Mouse (Mus musculus) heart, embryonic 15.5 days (tissue): Measurements from ENCODE around the gene 4930415L06Rik. TPM values are rescaled to one million over a fixed set of nuclear protein-coding genes. Genes with fewer than 3 reads are reported as not detected.

Experiments
- ATAC-seq: fragments of 200-750 bp; cut with Nextera tagmentation; replicated peaks from 2 replicates; pipeline ENCODE4 v1.8.0; 2017; ENCODE audit warnings: low read depth, moderate TSS enrichment; ENCODE audit not compliant: insufficient number of reproducible peaks, insufficient read depth, low FRiP score
- H3K27ac ChIP-seq: fragments of 300-500 bp; sonication (generic); 2 replicates; pipeline ENCODE4 v1.5.1; 2015; ENCODE audit warnings: mild to moderate bottlenecking, inconsistent platforms
- H3K27me3 ChIP-seq: fragments of 300-500 bp; sonication (generic); 2 replicates; pipeline ENCODE4 v1.6.1; 2015; ENCODE audit warnings: inconsistent platforms
- H3K36me3 ChIP-seq: fragments of 300-500 bp; sonication (generic); 2 replicates; pipeline ENCODE4 v1.6.1; 2015; ENCODE audit warnings: mild to moderate bottlenecking, inconsistent platforms
- H3K4me1 ChIP-seq: fragments of 300-500 bp; sonication (generic); replicated peaks from 2 replicates; pipeline ENCODE4 v1.6.1; 2015; ENCODE audit warnings: inconsistent platforms
- H3K4me2 ChIP-seq: fragments of 300-500 bp; sonication (generic); 2 replicates; pipeline ENCODE4 v1.6.1; 2015; ENCODE audit warnings: inconsistent platforms, mild to moderate bottlenecking, moderate library complexity
- H3K4me3 ChIP-seq: fragments of 300-500 bp; sonication (generic); 2 replicates; pipeline ENCODE4 v1.5.1; 2015; ENCODE audit warnings: mild to moderate bottlenecking, inconsistent platforms
- H3K9ac ChIP-seq: fragments of 300-500 bp; sonication (generic); 2 replicates; pipeline ENCODE4 v1.6.1; 2015; ENCODE audit warnings: mild to moderate bottlenecking, inconsistent platforms
- H3K9me3 ChIP-seq: fragments of 300-500 bp; sonication (generic); replicated peaks from 2 replicates; pipeline ENCODE4 v1.6.1; 2016; ENCODE audit warnings: inconsistent platforms
- WGBS: fragments of 180-500 bp; shearing (Covaris S2); methylation state at CpG from one replicate; pipeline ENCODE4 v1.1.7; 2015; ENCODE audit warnings: mixed read lengths; 5-methylcytosine and 5-hydroxymethylcytosine counted together
- polyA plus RNA-seq: library from polyadenylated mRNA; unstranded; fragments of >200 nt; fragmentation: Nextera tagmentation; extraction: Ambion mirVana; gene quantifications from 2 replicates; pipeline ENCODE4 v1.2.1, GENCODE M21; 2015

Gene 4930415L06Rik
- polyA plus RNA-seq: not detected in 2 replicates

- no peak within 1 kb of the TSS for H3K4me2 ChIP-seq
- H3K4me3 ChIP-seq: no peak within 1 kb of the TSS
- H3K36me3 ChIP-seq: no peaks in the 10 kb centered on the region
- no peak within 1 kb of the TSS for H3K27ac ChIP-seq
- no peak within 1 kb of the TSS for H3K9ac ChIP-seq
- no peaks in the 10 kb centered on the region for H3K27me3 ChIP-seq
- H3K4me1 ChIP-seq: no peaks in the 10 kb centered on the region
- H3K9me3 ChIP-seq: no peaks in the 10 kb centered on the region
- no peak for ATAC-seq
- WGBS: 84% methylated on average over 5 of the region's 5 CpGs
These were observed at the start of gene 4930415L06Rik for GRCm38 (mm10) chrX:89932752-89933151. Gene 4930415L06Rik (minus strand): TSS chrX:89932852.

- Histone ChIP-seq H3K36me3 (no peaks in the 10 kb centered on the region), H3K27ac (no peak overlapping the region), H3K4me3 (no peak overlapping the region), H3K9ac (no peak overlapping the region), H3K4me2 (no peak overlapping the region), H3K27me3 (no peaks in the 10 kb centered on the region), H3K9me3 (no peaks in the 10 kb centered on the region), H3K4me1 (no peaks in the 10 kb centered on the region)
- no peak for ATAC-seq
These were observed 46.0 kb upstream of the 4930415L06Rik start for GRCm38 (mm10) chrX:89978621-89979020.

GRCm38 (mm10) chrX:89904871-89905270 is 27.8 kb downstream of the 4930415L06Rik start:
- Histone ChIP-seq H3K27ac (no peak overlapping the region), H3K36me3 (no peaks in the 10 kb centered on the region), H3K27me3 (no peaks in the 10 kb centered on the region), H3K4me1 (no peaks in the 10 kb centered on the region), H3K9ac (no peak overlapping the region), H3K4me3 (no peak overlapping the region), H3K4me2 (no peak overlapping the region), H3K9me3 (no peaks in the 10 kb centered on the region)
- WGBS: 78% methylated on average over 1 of the region's 1 CpGs
- ATAC-seq: no peak

Other genes with a start within 250 kb of the 4930415L06Rik start
- not detected in 2 replicates for gene 4932429P05Rik, start 180.6 kb downstream of the 4930415L06Rik start, polyA plus RNA-seq